Mouse (Mus musculus): ENCODE results near the gene Mrpl55. TPM values are rescaled to one million over a fixed set of nuclear protein-coding genes. Genes with fewer than 3 reads are reported as not detected.

Gene Mrpl55
- polyA plus RNA-seq, 1 experiment from 2014 or later, result 117 TPM

DNA sequence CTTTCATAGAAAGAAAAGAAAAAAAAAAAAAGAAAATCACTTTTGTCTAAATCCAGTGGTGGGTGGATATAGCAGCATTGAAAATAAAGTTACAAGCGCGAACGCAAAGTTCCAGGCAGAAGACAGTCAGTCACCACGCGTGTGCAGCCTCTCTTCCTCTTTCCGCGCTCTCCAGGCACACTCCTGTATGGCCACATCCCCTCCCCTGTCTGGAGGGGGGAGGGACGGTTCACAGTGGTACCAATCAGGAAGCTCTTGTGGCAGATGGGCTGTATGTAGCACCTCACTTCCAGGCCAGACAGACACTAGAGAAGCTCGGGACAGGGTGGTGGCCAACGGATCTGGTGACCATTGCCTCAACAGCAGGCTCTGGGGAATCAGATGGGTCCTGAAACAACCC lies 45.8 kb downstream of the Mrpl55 start:
- no peak for DNase-seq (ENCODE audit: low spot score)
- Histone ChIP-seq H3K27ac (ENCODE audit: low read depth) (no peak overlapping the region), H3K4me2 (ENCODE audit: low read length) (no peak overlapping the region), H3K4me3 (ENCODE audit: low read depth, low read length) (no peak overlapping the region), H3K27me3 (replicated peaks; ENCODE audit: control insufficient read depth, insufficient read depth, low read length) (0 out of 2 replicates have a peak, but pooled peaks cover 3% of the 10 kb centered on the region), H3K9ac (ENCODE audit: low read length) (no peak overlapping the region), H3K36me3 (ENCODE audit: control insufficient read depth, insufficient read depth, low read length) (no peaks in the 10 kb centered on the region), H3K4me1 (replicated peaks; ENCODE audit: control insufficient read depth, insufficient read depth, low read length) (no peaks in the 10 kb centered on the region), H3K9me3 (ENCODE audit: control insufficient read depth, low read length) (no peaks in the 10 kb centered on the region)
- 53% methylated on average over 10 of the region's 10 CpGs for WGBS
- no peak for ATAC-seq (replicated peaks; ENCODE audit: low FRiP score, low TSS enrichment, low read depth)

Other genes starting within 250 kb of the Mrpl55 start
- gene Hist3h2a, start 247.8 kb upstream of the Mrpl55 start, polyA plus RNA-seq (2014; fragmentation: Nextera tagmentation; extraction: Ambion mirVana), result 28.7 and 30.3 TPM in 2 replicates
- 0.24 and 0.28 TPM in 2 replicates for gene Trim17, start 247.8 kb upstream of the Mrpl55 start, polyA plus RNA-seq (2014; fragmentation: Nextera tagmentation; extraction: Ambion mirVana)
- 16.5 and 19.6 TPM in 2 replicates for gene Trim11, start 224.4 kb upstream of the Mrpl55 start, polyA plus RNA-seq (2014; fragmentation: Nextera tagmentation; extraction: Ambion mirVana)
- 2.0 and 2.2 TPM in 2 replicates for gene Obscn, start 66.1 kb upstream of the Mrpl55 start, polyA plus RNA-seq (2014; fragmentation: Nextera tagmentation; extraction: Ambion mirVana)
- 2.4 and 3.1 TPM in 2 replicates for gene Iba57, start 38.7 kb upstream of the Mrpl55 start, polyA plus RNA-seq (2014; fragmentation: Nextera tagmentation; extraction: Ambion mirVana)
- gene Gjc2, start 19.3 kb upstream of the Mrpl55 start, polyA plus RNA-seq (2014; fragmentation: Nextera tagmentation; extraction: Ambion mirVana), result 0.42 and 0.55 TPM in 2 replicates
- gene Guk1, start 10.3 kb upstream of the Mrpl55 start, polyA plus RNA-seq (2014; fragmentation: Nextera tagmentation; extraction: Ambion mirVana), result 142 and 143 TPM in 2 replicates
- 29.9 and 33.5 TPM in 2 replicates for gene 2310033P09Rik, start 5.8 kb downstream of the Mrpl55 start, polyA plus RNA-seq (2014; fragmentation: Nextera tagmentation; extraction: Ambion mirVana)
- gene Arf1, start 25.8 kb downstream of the Mrpl55 start, polyA plus RNA-seq (2014; fragmentation: Nextera tagmentation; extraction: Ambion mirVana), result 618 and 641 TPM in 2 replicates
- not detected in 2 replicates for gene Wnt3a, start 88.3 kb downstream of the Mrpl55 start, polyA plus RNA-seq (2014; fragmentation: Nextera tagmentation; extraction: Ambion mirVana)
- gene Wnt9a, start 104.4 kb downstream of the Mrpl55 start, polyA plus RNA-seq (2014; fragmentation: Nextera tagmentation; extraction: Ambion mirVana), result 2.5 TPM in 2 replicates
- not detected in 2 replicates for gene Prss38, start 173.2 kb downstream of the Mrpl55 start, polyA plus RNA-seq (2014; fragmentation: Nextera tagmentation; extraction: Ambion mirVana)
- 11.1 and 12.4 TPM in 2 replicates for gene Jmjd4, start 247.6 kb downstream of the Mrpl55 start, polyA plus RNA-seq (2014; fragmentation: Nextera tagmentation; extraction: Ambion mirVana)
- 96.7 and 100 TPM in 2 replicates for gene Snap47, start 248.7 kb downstream of the Mrpl55 start, polyA plus RNA-seq (2014; fragmentation: Nextera tagmentation; extraction: Ambion mirVana)

Data from intestine, embryonic 14.5 days (tissue).